Mouse (Mus musculus) heart, postnatal 4 days (tissue): Measurements from ENCODE around the gene Kalrn. TPM values are rescaled to one million over a fixed set of nuclear protein-coding genes. Genes with fewer than 3 reads are reported as not detected.

Source experiments
- DNase-seq: peaks from one replicate; pipeline ENCODE4 v3.0.0; 2021
- total RNA-seq, 2 experiments: library from RNA; stranded (reverse); gene quantifications; 2 replicates each; pipeline ENCODE4 v1.2.3; 2021

The Kalrn gene
- total RNA-seq, 2 experiments from 2014 or later, result 41.1 to 41.7 TPM

DNA sequence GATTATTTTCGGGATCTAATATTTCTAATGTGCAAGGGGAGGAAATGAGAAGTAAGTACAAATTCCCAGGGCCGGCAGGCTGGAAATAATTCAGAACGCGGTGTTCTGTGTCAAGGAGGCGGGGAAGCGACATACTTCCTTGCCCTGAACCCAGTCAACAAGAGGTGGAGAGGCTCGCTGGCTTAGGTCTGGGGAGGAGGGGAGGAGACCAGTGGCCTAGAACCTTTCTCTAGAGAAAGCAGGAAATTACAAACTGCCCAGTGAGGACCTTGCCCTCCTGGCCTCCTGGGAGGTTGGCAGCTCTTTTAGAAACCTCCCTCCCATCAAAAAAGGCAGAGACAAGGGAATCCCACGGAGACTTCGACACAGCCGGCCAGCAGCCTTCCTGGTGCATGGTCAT, 225.8 kb downstream of the Kalrn start:
- DNase-seq, result no peak

GRCm38 (mm10) chr16:34344895-34345876, 228.1 kb downstream of the Kalrn start:
- DNase-seq, result peak; percentile 32

GRCm38 (mm10) chr16:34343968-34344367, 229.4 kb downstream of the Kalrn start:
- peak; percentile 73 for DNase-seq

- DNase-seq, result no peak
Measured at GRCm38 (mm10) chr16:34343161-34343560, 230.2 kb downstream of the Kalrn start.

- DNase-seq, result peak; percentile 37
Measured at GRCm38 (mm10) chr16:34342369-34343160, 230.8 kb downstream of the Kalrn start.

DNA sequence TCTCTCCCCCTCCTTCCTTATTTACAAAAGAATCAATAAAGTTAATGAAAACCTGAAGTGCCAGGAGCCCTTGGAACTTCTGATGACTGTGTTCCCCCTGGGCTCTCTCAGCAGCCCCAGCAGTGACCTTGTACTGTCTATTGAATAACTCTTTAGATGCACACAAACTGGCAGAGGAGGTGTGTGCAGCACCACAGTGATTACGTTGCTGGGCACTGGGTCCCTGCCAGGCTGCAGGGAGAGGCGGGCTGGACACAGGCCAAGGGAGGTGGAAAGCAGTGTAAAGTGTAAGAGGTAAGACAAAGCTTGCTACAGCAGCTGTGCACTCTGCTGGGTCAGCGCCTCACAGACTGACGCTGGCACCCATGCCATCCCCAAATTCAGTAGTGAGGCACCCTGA, 238.4 kb downstream of the Kalrn start:
- peak; percentile 89 for DNase-seq

DNA sequence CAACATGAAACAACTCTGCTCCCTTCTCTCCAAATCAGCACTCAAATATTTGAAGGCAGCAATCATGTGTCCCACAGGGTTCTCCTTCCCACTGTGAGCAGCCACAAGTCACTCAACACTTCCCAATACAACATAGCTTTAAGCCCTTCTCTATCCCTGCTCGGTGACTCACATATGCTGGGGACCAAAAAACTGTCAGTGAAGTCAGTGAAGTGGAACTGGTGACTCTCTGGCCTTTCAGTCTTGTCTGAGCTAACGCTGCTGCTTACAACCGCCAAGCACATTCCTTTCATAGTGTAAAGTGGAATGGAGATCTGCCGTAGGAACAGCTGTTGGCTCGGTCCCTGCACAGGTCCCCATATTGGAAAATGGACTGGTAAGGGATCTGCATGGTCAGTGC, 241.7 kb downstream of the Kalrn start:
- DNase-seq, result peak; percentile 59

GRCm38 (mm10) chr16:34329876-34330275, 243.5 kb downstream of the Kalrn start:
- no peak for DNase-seq

DNA sequence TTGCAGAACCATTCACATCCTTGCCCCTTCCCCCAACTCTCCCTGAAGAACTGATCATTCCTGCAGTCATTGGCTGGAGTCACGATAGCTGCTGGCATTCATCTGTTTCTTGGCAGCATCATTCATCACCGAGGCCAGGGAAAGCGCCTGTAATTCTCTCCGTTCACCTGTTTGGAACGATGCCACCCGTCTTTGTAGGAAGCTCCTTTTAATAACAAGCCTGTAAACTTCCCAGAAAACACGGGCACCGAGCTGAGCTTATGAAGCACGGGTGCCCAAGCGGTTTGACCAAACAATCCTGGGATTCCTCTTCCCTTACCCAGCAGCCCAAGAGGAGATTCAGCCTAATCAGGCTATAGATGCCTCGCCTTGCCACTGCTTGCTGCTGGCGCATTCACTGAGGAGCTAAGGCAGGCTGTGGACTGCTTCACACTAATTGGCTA, 243.9 kb downstream of the Kalrn start:
- peak; percentile 26 for DNase-seq

DNA sequence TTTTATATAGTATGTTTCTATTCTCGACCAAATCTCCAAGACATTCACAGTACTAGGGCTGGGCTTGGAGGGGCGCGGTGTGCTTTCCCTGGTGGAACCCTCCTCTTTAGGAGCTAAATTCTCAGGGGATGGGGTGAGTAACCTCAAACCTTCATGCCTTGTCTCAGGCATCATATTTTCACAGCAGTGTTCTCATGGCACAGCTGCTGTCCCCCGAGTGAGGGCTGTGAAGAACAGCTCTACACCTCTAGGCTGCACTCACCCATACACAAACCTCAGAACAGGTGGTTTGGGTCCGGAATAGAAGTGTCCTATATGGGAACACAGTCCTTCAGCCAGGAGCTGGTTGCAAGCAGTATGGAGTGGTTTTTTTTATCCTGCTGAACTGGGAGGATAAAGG, 245.4 kb downstream of the Kalrn start:
- no peak for DNase-seq

GRCm38 (mm10) chr16:34325869-34326268, 247.5 kb downstream of the Kalrn start:
- DNase-seq, result no peak

DNA sequence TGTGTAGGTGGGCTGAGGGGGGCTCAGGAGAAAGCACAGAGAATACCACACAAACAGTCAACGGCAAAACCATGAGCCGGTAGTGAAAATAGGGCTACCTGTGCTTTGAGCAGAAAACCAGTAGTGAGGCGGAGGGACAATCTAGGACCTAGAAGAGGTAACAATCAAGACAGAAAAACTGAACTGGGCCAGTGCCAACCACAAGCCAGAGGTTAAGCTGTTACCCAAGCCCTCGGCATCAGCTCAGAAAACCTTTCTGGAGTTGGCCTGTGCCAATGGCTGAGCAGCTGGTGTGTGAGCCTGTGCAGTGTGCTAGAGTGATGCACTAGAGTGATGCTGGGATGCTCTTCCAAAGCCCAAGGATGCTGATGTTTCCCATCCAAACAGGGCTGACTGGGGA, 248.2 kb downstream of the Kalrn start:
- DNase-seq, result no peak

DNA sequence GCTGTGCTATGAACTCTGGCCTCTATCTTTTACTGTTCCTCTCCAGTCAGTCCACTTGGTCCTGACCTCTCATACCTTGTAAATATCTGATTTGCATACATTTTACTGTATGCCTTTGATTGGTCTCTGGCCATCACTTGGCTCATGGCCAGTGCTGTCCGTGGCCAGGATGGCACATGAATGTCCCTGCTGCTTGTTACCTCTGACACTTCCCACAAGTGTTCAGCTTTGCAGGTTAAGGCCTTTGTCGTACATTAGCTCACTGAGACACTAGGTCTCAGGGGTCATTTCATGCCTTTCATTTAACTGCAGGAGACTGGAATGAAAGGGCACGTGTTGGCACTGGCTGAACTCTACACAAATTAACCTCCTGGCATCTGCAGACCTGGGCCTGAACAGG, 248.6 kb downstream of the Kalrn start:
- no peak for DNase-seq

GRCm38 (mm10) chr16:34323496-34323895, 249.8 kb downstream of the Kalrn start:
- DNase-seq, result no peak

GRCm38 (mm10) chr16:34322546-34322945, 250.8 kb downstream of the Kalrn start:
- DNase-seq, result peak; percentile 87

GRCm38 (mm10) chr16:34321066-34321790, 252.1 kb downstream of the Kalrn start:
- DNase-seq, result no peak

DNA sequence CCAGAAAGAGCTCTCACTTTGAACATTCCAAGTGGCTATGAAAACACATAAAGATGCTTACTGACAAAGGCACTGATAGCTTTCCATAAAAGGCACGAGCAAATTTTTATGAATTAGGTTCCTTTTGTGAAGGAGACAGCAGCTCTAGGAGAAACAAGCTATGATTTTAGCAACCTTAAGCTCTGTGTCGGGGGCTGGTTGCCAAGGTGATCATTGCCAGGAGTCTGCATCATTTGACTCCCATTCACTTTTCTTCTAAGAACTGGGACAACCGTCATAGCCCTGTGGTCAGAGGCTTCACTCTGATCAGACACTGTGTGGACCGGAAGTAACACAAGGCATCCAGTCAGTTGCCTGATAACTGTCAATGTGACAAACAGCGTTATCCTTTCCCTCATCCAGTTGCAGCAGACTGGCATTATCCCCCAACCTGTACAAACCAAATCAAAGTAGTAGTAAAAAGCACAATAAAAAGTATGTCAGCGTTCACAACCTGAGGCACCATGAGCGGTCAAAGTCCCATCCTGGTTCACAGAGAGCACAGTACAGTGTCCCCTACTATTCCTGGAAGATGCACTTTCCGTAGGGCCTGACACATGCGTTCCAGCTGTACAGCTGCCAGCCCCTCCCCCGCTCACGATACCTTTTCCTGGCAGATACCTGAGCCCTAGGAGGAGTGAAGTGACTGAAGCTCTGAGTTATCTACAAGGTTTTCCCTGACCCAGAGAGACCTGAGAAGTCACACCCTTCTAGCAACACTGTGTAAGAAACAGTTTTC, 253.1 kb downstream of the Kalrn start:
- peak; percentile 39 for DNase-seq

DNA sequence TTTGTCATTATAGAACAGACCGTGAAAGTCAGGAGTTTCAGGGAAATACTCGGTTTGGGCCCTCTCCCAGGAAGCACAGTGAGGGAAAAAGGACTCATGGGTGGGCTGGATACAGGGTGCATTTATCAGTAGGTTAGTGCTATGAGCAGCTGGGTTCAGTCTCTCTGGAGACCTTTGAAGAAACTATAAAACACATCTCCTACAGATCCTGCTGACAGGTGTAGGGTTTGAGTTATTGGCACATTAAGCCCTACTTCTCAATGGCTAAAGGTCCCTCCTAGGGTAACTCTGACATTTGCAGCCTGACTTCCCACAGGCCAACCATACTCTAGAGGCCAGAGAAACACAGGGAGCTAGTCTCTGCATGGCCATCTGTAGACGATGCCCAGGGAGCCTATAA, 256.2 kb downstream of the Kalrn start:
- no peak for DNase-seq

DNA sequence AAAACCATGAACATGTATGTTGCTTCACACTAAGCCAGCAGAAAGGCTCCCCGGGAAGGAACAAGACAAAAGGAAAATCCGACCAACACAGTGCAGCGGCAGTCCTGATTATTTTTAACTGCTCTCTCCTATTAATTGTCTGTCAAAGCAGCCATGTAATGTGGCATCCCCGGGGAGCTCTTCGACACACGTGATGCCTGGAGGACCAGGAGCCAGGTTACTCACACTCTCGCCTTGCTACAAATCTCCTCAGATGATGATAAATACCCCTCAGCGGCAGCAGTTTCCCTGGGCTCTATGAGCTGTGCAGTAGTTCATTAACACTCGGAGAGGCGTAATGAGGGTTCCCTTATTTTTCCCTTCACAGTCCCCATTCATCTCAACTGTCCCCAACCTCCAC, 257.1 kb downstream of the Kalrn start:
- no peak for DNase-seq

DNA sequence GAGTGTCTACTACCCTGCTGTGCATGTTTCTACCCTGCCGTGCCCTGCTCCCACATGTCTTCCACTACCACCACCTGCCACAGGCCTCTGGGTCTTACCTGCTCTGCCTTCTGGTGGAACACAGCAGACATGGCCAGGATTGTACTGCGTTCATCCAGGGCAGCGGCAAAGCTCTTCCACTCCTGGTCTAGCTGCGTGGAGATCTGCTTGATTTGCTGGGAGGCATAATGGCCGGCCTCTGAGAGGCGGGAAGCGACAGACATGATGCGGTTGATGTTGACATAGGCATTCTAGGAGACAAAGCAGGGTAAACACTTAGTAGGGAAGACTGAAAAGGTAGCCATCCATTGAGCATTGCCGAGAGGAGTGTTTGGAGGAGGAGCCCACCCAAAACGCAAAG, 259.3 kb downstream of the Kalrn start:
- DNase-seq, result no peak

- no peak for DNase-seq
Measured at GRCm38 (mm10) chr16:34311577-34311976, 261.8 kb downstream of the Kalrn start.

DNA sequence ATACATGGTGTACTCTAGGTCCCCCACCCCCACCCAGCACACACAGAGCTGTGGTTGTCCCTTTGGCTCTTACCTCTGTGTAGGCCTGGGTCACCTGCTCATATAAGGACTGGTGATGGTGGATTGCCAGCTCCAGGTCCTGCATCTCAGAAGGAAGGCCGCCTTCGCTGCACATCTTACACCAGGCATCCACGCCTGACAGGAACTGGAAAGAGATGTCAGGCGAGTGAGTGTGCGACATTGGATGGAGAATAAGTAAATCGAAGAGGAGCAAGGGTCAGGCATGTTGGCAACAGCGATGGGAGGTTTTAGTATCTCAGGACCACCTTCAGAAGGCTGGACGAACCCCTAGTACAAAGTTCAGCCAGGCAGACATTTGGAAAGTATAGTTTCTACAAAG, 263.0 kb downstream of the Kalrn start:
- DNase-seq, result no peak
